Mouse (Mus musculus) layer of hippocampus, adult 11-12 months (tissue): Measurements from ENCODE around the gene Elmo3.

Source experiments
- DNase-seq: peaks from one replicate; pipeline ENCODE4 v3.0.0; 2022; ENCODE audit warnings: low spot score

Gene Elmo3

DNA sequence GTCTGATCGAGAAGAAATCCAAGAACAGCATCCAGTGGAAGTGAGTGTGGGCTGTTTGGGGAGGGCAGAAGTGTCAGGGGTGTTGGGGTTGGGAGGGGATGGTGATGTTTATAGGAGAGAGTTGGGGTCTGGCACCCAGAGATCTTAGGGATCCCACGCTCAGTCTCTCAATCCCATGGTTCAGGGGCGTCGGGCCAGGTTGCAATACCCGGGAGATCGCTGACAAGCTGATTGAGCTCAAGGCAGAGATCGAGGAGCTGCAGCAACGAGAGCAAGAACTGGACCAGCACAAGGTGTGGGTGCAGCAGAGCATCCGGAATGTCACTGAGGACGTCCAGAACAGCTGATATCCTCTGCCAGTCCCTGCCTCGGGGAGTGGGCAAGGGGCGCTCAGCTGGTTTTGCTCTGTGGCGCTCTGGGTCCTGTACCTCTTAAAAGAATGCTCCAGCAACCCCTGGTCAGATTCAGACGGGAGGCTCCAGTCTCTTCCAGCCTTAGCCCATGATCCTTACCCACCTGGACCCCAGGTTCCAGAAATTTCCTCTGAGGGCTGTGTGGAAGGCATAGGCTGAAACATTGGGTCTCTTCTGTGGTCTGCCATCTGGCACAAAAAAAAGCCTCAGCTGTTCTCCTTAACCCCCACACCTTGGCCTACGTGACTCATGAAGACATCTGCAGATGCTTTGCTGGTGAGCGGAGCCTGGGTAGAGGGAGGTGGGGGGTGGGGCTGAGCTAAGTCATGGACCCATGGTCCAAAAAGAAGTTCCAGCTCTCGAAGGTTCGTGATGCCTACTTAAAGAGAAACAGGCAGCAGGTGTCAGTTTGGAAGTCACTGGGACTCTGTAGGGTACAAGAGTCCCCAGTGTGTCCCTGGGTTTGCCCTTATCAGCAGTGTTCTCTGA, 6.8 kb upstream of the Elmo3 start:
- no peak for DNase-seq

DNA sequence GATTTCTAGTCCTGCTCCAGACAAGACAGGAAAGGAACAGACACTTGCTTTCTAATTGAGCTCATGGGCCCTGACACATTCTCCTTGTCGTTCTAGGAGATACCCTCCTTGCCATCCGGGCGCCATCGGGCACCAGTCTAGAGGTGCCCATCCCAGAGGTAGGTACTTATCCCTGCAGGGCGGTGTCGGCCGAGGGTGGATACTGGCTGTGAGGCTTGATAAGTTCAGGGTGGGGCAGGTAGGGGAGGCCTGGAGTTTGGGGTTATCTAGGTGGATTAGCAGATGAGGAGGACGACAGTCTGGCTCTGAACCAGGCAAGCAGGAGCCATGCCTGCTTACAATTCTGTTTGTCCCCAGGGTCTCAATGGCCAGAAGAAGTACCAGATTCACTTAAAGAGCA, 5.4 kb upstream of the Elmo3 start:
- no peak for DNase-seq

DNA sequence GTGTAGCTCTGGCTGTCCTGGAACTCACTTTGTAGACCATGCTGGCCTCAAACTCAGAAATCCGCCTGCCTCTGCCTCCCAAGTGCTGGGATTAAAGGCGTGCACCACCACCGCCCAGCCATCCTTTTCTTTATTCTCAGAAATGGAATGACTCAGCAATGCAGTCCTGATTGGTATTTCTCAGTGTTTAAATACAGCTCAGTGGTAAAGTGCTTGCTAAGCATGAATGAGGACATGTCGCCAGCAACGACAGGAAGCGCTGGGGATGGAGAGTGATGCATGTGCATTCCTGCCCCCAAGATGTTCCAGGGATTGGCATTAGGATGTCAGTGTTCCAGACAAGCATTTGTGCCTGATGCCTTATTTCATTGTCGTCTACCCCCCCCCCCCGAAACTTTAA, 2.0 kb upstream of the Elmo3 start:
- DNase-seq, result no peak

DNA sequence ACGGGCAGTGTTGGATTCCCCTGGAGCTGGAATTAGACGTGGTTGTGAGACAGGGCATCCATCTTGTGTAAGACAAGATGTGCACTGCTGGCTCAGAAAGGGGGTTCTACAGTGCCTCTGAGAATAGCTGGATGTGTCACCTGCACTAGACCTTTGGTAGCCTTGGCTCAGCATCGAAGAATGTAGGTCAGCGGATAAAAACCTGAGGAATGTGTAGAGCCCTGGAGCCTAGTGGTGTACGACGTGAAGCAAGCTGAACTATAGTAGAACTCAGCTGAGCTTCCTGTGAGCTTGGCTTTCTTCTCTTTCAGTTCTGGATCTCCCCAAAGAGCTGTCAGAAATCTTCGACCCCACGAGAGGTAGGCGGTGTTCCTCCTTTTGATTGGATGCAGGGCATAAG, 1.5 kb upstream of the Elmo3 start:
- no peak for DNase-seq

DNA sequence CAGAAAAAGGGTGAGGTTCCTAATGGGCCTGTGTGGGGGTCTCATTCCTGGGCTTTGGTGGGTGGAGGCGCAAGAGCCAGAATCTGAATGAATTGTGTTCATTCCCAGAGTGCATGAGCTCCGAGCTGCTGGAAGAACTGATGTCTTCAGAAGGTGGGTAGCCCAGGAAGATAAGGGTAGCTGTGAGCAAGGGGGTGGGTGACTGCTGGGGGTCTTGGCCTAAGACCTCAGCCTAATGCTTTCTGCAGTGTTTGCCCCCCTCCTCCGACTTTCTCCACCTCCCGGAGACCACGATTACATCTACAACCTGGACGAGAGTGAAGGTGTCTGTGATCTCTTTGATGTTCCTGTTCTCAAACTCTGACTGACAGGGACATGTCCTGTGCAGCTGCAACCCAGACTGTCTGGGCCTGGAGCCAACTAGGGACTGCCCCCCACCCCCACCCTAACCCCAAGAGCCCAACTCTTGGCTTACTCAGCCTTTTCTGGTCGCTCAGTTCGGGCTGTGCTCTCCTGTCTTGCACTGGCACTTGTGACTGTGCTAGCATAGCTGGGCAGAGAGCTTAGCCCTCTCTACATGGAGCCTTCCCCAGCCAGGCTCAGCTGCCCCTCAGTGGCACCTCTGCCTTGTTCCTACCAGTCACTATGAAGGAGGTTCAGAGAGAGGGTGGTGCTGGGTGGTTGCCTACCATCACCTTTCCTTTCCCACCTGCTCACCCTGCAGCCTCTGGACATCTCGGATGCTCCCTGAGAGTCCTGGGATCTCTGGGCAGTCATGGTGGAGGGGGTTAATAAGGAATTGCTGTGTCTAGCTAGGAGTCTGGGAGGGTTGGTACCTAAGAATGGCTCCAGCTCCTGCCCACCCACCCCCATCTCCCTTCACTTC, 833 bp upstream of the Elmo3 start:
- DNase-seq, result no peak

DNA sequence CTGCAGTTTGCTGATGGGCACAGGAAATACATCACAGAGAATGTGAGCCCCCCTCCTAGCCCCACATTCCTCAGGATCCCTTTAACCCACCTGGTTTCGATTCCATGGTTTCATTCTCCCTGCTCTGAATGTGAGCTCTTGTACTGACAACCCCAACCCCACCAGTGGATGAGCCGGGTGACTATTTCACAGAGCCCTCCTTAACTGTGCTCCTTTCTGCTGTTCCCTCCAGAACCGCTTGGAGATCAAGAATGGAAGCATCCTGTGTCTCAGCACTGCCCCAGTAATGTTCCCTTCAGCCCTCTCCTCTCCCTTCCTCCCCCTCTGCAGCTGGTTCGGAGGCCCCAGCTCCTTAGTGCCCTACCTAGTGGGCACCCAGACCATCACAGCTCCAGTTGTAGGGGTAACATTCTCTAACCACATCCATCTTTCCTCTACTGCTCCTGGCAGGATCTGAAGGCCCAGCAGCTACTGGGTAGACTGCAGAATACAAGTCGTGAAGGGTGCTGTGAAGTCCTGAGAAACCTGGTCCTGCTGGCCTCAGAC, 818 bp downstream of the Elmo3 start:
- DNase-seq, result no peak

DNA sequence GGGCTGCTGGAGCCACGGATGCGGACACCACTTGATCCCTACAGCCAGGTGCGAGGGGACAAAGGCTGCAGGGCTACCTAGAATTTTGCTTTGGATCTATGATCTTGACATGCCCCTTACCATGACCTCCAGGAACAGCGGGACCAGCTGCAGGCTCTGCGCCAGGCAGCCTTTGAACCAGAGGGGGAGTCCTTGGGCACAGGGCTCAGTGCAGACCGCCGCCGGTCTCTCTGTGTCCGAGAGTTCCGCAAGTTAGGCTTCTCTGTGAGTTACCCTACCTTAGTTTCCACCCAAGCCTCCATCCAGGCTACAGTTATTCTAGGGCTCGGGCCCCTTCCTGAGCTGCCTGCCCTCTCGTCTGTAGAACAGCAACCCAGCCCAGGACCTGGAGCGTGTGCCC, 2.3 kb downstream of the Elmo3 start:
- no peak for DNase-seq

DNA sequence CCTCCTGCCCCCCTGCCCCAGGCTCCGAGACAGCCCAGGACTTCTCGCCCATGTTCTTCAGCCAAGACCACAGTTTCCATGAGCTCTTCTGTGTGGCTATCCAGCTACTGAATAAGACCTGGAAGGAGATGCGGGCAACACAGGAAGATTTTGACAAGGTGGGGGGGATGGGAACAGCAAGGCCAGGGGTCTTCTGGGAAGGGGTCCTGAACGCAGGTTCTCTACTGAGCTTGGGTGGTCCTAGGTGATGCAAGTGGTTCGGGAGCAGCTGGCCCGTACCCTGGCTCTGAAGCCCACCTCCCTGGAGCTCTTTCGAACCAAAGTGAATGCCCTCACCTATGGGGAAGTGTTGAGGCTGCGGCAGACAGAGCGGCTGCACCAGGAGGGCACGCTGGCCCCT, 3.0 kb downstream of the Elmo3 start:
- no peak for DNase-seq

DNA sequence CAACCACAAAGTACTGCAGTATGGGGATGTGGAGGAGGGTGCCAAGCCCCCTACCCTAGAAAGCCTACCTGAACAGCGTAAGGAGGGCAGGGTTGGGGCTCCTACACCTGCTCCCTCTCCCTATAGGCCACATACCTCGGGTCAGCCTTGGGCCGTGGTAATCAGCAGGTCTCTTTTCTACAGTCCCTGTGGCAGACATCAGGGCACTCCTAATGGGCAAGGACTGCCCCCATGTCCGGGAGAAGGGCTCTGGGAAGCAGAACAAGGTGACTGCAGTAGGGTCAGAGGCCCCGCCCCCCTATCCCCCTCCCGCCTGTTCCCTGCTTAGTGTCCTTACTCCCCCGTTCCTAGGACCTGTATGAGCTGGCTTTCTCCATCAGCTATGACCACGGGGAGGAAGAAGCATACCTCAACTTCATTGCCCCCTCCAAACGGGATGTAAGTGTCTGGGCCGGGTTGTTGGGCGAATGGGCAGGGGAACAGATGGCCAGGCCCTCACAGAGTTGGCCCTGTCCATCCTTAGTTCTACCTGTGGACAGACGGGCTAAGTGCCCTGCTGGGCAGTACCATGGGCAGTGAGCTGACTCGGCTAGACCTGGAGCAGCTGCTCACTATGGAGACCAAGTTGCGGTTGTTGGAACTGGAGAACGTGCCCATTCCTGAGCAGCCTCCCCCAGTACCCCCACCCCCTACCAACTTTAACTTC, 3.9 kb downstream of the Elmo3 start:
- no peak for DNase-seq

DNA sequence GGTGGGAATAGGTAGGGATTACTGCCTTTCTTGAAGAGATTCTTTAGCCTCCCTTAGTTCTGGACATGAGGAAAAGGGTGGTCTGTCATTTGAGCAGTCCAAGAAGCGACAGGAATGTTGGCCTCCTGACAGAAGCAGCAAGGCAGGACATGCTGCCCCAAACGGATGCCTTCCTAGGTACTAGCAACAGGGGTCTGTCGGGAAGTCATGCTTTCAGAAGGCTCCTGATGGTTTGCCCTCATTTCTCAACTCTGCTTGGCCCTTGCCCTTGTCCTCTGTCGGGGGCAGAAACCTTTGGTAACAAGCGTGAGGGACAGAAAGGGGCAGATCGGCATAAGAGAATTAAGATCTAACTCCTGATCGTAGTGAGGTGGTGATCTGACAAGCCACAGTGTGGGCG, 4.7 kb downstream of the Elmo3 start:
- no peak for DNase-seq

DNA sequence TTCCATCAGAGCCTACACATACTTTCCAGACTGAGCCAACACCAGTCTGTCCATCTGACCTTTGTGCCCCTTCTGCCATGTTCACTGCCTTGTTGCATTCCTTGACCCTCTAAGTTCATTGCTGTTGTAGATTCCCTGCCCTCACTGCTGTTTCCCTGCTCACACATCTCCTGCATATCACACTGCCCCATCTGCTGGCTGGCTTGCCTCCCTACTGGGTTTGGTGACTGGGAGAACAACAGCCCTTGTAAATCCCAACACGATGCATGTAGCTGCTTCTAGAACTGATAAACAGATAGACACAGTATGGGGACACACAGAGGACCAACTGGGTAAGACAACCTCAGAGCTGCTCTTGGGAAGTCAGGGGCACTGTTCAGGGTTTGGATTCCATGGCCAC, 6.3 kb downstream of the Elmo3 start:
- DNase-seq, result no peak

DNA sequence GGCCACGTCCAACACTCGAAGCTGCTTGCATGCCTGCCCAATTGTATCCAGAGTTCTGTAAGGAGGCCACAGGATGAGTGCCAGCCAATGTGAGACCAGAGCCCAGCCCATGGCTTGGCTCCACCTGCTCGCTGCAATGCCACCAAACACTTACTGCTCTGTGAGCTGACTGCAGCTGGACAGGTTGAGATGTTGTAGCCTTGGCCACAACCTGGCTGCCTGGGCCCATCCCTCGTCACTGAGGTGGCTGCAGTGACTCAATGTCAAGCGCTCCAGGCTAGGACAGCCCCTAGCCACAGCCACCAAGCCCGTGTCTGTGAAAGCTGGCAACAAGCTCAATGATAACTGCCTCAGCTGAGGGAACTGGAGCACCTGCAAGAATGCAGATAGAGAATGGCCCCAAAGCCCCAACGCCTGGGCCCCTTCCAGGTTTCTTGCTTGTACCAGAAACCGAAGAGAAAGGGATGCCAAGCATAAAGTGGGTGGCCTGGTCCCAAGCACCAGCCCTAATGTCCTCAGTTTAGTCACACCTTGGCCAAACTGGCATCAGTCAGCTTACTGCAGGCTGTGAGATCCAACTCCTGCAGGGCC, 7.6 kb downstream of the Elmo3 start:
- no peak for DNase-seq

DNA sequence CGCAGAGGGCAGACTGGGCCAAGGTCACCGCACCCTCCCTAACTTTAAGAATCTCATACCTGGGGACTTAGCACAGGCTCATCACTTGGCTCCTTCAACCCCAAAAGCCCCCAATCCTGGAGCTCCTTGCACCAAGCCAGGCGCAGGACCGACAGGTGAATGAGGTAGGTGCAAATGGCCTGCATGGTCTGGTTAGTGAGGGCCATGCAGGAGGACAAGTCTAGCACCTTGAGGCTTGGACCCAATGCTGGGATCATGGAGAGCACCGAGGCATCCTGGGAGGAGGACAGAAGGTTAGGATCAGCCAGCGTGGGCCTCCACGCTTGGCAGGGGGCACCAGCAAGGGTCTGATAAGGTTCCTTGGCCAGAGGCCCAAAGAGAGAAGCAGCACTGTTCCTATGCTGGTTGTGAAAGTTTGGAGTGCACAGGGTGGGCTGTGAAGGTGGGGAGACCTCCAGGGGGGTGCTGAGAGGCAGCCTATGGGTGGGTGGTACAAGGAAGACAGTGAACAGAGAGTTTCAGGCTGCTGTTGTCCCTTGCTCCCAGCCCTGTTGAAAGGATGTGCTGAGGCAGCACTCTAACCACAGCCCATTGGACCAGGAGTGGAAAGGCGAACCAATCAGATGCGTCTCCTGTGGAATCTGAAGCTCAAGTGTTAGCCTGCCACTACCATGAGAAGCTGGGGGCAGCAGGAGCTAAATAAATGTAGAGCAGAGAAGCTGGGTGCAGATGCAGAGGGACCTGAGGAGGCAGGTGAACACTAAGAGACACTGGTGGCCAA, 8.4 kb downstream of the Elmo3 start:
- DNase-seq, result no peak

DNA sequence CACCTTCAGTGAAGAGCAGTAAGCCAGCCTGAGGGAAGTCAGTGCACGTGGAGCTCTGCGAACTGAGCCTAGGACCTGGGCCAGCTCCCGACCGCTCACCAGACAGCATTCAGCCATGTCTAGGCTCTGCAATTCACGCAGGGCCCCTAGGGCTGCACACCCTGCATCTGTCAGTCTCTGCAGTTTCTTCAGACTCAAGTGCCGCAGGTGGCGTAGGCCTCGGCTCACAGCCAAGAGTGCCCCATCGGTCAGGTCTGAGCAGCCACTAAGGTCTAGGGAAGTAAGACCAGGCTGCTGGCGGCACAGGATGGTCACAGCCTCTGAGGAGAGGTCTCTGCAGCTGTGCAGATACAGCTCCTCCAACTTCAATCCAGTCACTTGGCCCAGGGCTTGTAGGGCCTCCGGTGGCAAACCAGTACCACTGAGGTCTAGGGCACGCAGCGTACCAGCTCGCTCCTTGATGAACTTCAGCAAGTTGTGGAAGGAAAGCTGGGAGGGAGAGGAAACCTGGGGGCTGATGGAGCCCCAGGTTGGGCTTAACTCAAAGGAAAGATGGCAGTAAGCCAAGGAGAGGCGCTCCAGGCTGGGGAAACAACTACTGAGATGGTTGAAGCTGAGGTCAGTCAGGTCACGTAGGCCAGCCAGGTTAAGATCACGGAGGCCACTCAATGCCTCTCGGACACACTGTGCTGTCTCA, 9.8 kb downstream of the Elmo3 start:
- no peak for DNase-seq

DNA sequence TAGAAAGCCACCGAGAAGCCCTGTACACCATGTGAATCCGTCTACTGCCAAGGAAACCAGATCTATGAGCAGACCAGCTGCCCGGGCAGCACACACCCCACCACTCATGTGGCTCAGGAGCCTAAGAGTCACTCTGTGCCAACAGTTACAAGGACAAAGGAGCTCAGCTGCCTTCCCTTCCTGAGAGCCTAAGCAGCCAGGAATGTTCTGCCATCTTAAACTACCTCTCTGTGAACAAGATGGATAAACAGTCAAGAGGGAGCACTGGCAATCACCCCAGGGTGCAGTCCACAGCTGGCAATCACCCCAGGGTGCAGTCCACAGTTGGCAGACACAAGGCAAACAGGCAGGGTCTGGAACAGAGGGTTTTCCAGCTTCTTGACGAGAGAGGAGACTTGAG, 12.5 kb downstream of the Elmo3 start:
- DNase-seq, result no peak

DNA sequence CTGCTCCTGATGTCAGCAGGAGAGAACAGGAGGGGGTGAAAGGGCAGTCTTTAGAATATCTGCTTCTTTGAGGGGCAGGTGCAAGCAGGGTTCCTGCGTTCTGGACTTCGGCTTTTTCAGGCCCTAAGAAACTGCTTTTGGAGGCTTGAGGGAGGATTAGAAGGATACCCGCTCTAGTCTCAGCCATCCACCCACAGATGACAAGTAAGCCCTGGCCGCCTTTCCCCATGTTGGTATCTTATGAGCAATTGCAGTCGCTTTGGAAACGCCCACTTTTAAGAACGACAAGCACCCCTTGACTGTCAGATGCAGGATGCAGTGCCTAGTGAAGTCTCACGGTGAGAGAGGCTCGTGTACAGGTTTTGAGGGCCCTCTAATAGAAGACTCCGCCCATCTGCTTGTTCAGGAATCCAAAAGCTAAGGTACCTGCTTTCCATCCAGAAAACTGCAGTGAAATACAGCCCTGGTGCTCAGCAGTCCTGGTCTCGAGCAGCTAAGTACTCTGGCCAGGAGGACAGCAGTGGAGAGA, 13.3 kb downstream of the Elmo3 start:
- DNase-seq, result no peak

DNA sequence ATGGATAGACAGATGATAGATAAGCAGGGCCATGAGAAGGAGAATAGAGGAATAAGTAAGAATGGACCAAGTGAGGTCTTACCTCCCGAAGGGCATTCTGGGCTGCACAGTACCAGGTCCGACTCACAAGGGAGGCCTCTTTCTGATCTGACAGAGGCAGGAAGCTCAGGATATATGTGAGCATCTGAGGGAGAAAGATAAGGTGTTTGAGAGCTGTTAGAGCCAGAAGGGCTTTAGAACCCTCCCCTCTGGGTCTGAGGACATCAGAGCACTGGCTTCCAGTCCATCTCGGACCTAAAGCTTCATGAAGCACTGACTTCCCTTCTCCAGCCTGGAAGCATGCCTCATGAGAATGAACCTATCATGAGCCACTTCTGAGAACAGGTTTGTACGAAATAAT, 17.8 kb downstream of the Elmo3 start:
- DNase-seq, result no peak

DNA sequence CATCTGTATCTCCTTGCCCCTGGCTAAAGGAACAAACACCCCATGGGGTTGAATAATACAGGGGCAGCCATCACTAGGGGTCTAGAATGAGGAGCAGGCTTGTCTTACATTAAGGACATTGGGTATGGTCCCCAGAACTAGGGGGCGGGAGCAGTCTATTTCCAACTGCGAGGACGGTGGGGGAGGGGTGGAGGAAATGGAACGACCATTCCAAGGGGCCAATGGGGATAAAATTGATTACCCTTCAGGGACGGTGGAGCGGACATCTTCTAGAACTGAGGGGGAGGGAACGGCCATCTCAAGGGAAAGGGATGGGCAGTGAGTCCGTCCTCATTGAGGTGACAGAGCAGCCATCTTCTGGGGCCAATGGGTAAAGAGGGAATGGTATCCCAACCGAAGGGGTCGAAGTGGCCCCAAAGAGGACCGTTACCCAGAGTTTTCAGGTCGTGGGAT, 20.3 kb downstream of the Elmo3 start:
- no peak for DNase-seq

DNA sequence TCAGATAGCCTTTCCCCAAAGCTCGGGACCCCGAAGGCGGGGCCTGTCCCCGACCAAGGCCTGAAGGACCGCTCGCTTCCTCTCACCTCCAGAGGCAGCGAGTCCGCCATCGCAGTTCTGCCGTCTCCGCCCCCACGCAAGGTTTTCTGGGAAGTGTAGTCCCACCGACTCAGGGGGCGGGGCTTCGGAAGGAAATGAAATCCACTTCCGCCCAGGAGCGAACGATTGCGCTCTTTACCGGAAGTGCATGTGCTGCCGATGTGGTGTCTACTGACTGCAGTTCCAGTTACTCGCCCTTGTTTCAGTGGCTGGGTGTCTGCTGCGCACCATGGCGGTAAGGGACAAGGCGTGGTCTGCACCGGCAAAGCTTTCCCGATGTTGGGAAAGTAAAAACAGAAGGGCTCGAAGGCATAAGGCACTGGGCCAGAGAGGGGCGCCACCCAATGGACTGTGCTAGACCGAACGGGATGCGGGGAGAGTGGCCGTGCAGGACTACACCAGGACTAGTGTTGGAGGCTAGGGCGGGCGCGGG, 20.8 kb downstream of the Elmo3 start, which contains the start of the genes Lrrc29 and Tmem208:
TSS of gene Lrrc29 (minus strand) at position 138 of the 532 bp plus-strand sequence.
TSS of gene Tmem208 (plus strand) at position 214 of the 532 bp plus-strand sequence.
- peak; percentile 97 for DNase-seq

DNA sequence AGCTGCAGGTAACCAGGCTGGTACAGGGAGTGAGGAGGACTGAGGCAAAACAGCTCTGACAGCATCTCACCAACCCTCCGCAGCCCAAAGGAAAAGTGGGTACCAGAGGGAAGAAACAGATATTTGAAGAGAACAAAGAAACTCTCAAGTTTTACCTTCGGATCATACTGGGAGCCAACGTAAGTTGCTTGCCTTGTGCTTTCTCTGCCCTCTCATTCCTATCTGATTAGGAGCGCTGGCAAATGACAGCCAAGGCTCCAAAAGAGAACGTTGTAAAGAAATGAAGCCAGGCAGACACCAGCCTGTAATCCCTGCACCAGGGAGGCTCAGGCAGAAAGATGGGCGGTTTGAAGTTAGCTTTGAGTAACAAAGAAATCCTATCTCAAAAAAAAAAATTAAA, 21.6 kb downstream of the Elmo3 start:
- DNase-seq, result no peak
